Mouse (Mus musculus) urinary bladder, adult 18-20 months (tissue): ENCODE measurements around the gene Mthfd2l.

Experiments
- DNase-seq, 2 experiments: peaks; one replicate each; pipeline ENCODE4 v3.0.0; 2022; ENCODE audit warnings: low spot score in 2 of 2, mixed read lengths in 2 of 2

Mthfd2l gene

GRCm38 (mm10) chr5:91048397-91048796 lies 117.5 kb downstream of the Mthfd2l start:
- DNase-seq = no peak
